Mouse (Mus musculus) megakaryocyte, embryonic 14.5 days (primary cell): ENCODE measurements around the gene Prnd. TPM values are rescaled to one million over a fixed set of nuclear protein-coding genes. Genes with fewer than 3 reads are reported as not detected.
A peak's percentile ranks its signal among the peaks of the same experiment; 100 is the strongest.

Experiments
- H3K27me3 ChIP-seq: replicated peaks from 2 replicates; pipeline ENCODE3; 2012; ENCODE audit warnings: inconsistent platforms
- H3K36me3 ChIP-seq: replicated peaks from 2 replicates; pipeline ENCODE3; 2012; ENCODE audit warnings: low read length, inconsistent platforms, mixed read lengths
- H3K4me1 ChIP-seq: 2 replicates; pipeline ENCODE4 v1.6.1; 2012; ENCODE audit warnings: inconsistent platforms
- H3K4me3 ChIP-seq: replicated peaks from 2 replicates; pipeline ENCODE3; 2012; ENCODE audit warnings: moderate library complexity, mild to moderate bottlenecking, inconsistent platforms
- H3K9me3 ChIP-seq: 2 replicates; pipeline ENCODE4 v1.6.1; 2012; ENCODE audit warnings: inconsistent platforms
- FLI1 ChIP-seq: IDR thresholded peaks from 2 replicates; pipeline ENCODE4 v1.6.1; 2012; ENCODE audit warnings: low read length, inconsistent platforms, mixed read lengths
- GATA1 ChIP-seq: IDR thresholded peaks from 3 replicates; pipeline ENCODE4 v1.6.1; 2012; ENCODE audit warnings: mixed read lengths, low read length, inconsistent platforms, borderline replicate concordance
- polyA plus RNA-seq: library from polyadenylated mRNA; stranded (reverse); fragments of >175 nt; gene quantifications from 2 replicates; pipeline ENCODE4 v1.2.3, GENCODE M21; 2012; ENCODE audit warnings: low replicate concordance; ENCODE audit not compliant: insufficient read depth

The Prnd gene
- polyA plus RNA-seq: not detected in 2 replicates

DNA sequence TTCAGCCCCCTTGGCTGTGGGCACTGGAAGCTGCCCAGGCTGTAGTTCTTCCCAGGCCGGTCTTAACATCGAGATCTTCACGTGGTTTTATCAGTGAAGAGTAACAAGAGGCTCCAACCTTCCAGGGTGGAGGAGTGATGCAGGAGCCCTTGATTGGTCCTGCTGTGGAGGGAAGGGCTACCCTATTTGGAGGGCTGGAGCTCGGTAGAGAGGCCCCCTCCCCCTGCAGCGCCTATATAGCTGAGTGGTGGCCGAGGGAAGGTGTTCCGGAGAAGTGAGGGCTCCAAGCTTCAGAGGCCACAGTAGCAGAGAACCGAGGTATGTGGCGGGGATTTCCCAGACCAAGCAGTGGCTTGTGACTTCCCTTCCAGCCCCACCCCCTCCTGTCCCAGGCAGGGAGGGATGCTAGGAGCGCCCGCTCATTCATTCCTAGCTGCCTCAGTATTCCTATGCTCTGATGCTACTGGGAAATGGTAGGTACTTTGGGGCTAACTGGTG lies at the start of gene Prnd:
Gene Prnd, plus strand, starts transcription at position 264 of the 498 bp plus-strand sequence.
- H3K4me1 ChIP-seq: peaks cover 32% of the 10 kb centered on the region
- TF ChIP-seq GATA1: no peak
- TF ChIP-seq FLI1: no peak
- peak within 1 kb of the TSS; percentile 50 for H3K4me3 ChIP-seq
- no peaks in the 10 kb centered on the region for H3K9me3 ChIP-seq
- H3K36me3 ChIP-seq: no peaks in the 10 kb centered on the region
- peaks cover 79% of the 10 kb centered on the region for H3K27me3 ChIP-seq

DNA sequence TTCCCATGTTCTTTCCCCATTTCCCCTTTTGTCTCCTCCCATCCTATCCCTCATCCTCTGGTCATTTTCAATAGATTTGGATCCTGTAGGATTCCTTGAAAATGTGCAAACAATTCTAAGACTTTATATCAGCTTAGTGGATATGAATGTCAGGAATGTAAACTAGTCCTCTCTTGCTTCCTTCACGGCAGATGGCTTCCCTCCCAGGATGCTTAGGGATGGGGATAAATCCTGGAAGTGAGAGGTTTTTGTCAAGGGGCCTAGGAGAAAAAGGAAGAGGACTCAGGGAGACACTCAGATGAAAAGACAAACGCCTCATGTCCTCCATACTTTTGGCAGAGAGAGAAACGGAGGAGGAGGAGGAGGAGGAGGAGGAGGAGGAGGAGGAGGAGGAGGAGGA lies 48.2 kb upstream of the Prnd start:
- no peaks in the 10 kb centered on the region for H3K27me3 ChIP-seq

DNA sequence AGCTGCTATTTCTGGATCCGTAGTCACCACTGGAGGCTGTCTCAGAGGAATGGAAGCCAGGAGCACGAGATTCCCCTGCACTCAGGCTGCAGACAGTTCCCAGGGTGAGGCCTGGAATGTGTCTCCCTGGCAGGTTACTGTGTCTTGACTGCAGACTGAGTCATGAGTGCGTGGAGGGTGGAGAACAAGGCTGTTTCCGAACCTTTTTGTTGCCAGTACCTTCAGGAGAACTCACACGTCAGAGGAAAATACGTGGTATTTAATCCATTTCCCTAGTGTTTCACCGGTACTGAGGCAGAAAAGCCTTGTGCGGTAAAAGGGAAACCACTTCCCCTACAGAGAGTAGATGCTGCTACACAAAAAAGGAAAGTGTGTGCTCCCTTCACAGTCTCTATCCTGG lies 47.8 kb upstream of the Prnd start:
- TF ChIP-seq GATA1: no peak
- peaks cover 33% of the 10 kb centered on the region for H3K4me1 ChIP-seq
- peak overlapping the region; percentile 76 for H3K4me3 ChIP-seq

More for the DNA sequence above, 48.2 kb upstream of the Prnd start:
- Histone ChIP-seq H3K9me3 (no peaks in the 10 kb centered on the region), H3K4me3 (no peak overlapping the region), H3K4me1 (peaks cover 33% of the 10 kb centered on the region), H3K36me3 (no peaks in the 10 kb centered on the region)
- TF ChIP-seq FLI1: no peak
- TF ChIP-seq GATA1: no peak

DNA sequence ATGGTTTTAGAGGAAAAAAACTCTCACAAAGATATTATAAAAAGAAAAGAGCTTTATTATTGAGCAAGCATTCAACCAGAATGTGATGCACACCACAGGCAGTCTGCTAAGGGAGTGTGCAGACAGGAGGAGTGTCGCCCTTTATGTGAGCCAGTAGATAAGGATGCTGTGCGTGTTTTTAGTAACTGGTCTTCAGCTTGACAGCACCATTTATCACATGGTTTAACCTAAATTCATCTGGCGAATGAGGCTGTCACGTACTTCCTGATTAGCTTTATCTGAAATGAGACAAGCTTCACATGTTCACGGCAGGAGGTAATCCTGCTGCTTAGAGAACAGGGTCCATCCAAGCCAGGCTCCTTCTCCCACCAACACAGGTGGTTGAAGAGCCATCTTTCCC lies 45.6 kb upstream of the Prnd start:
- Histone ChIP-seq H3K9me3 (no peaks in the 10 kb centered on the region), H3K27me3 (no peaks in the 10 kb centered on the region), H3K4me1 (peaks cover 49% of the 10 kb centered on the region), H3K4me3 (peak overlapping the region; percentile 9), H3K36me3 (no peaks in the 10 kb centered on the region)
- TF ChIP-seq FLI1: no peak

More for the DNA sequence above, 47.8 kb upstream of the Prnd start:
- no peaks in the 10 kb centered on the region for H3K9me3 ChIP-seq
- no peaks in the 10 kb centered on the region for H3K36me3 ChIP-seq
- no peaks in the 10 kb centered on the region for H3K27me3 ChIP-seq

DNA sequence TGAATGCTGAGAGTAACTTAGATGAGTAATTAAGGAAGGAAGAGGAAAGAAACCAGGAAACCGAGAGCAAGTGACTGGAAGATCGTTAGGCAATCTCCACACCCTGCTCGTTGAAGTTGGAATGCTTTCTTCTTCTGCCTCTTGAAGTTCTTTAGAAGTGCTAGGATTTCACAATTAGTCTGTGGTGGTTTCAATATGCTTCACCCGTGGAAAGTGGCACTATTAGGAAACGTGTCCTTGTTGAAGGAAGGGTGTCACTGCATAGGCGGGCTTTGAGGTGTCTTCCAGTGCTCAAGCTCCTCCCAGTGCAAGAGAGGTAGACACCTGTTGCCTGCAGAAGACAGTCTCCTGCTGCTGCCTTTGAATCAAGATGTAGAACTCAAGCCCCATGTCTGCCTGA lies 44.9 kb upstream of the Prnd start:
- H3K27me3 ChIP-seq: no peaks in the 10 kb centered on the region
- TF ChIP-seq FLI1 (no peak), GATA1 (no peak)
- no peak overlapping the region for H3K4me3 ChIP-seq
- H3K36me3 ChIP-seq: no peaks in the 10 kb centered on the region
- no peaks in the 10 kb centered on the region for H3K9me3 ChIP-seq
- H3K4me1 ChIP-seq: peaks cover 56% of the 10 kb centered on the region

DNA sequence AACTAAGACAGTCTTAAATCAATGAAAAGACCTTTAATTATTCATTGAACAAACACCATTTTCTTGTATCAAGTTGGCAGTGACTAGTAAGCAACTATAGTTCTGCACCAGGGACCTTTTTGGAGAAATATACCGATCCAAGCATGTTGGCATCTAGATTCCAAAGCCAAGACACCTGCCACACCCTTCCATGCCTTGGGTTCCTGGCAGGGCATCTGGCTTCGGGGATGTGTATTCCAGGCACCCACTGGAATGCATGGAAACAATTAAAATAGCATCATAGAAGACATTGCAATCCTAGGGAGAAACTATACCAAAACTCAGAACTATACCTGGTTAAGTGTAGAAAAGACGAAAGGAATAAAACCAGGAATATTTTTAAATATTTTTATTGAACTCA lies 44.4 kb upstream of the Prnd start:
- Histone ChIP-seq H3K4me1 (peaks cover 61% of the 10 kb centered on the region), H3K9me3 (no peaks in the 10 kb centered on the region), H3K36me3 (no peaks in the 10 kb centered on the region), H3K27me3 (no peaks in the 10 kb centered on the region), H3K4me3 (no peak overlapping the region)
- TF ChIP-seq FLI1: no peak
- no peak for TF ChIP-seq GATA1

DNA sequence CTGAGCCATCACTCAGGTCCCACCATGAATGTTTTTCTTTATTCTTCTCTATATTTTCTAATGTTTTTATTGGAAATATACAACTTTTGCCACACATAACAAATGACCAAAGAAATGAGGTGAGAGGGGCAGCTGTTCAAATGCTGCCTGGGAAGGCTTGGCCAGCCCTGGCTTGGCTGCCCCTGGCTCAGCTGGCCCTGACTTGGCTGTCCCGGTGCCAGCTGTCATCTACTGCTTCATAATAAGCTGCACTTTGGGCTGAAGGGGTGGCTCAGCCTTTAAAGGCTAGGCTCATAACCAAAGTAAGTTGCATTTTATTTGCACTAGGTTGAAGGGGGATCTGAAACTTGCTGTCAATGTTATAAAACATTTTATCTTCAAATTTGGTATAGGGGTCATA lies 43.8 kb upstream of the Prnd start:
- no peaks in the 10 kb centered on the region for H3K36me3 ChIP-seq
- no peak overlapping the region for H3K4me3 ChIP-seq
- H3K9me3 ChIP-seq: no peaks in the 10 kb centered on the region
- H3K27me3 ChIP-seq: no peaks in the 10 kb centered on the region
- H3K4me1 ChIP-seq: peaks cover 65% of the 10 kb centered on the region
- TF ChIP-seq FLI1: no peak
- TF ChIP-seq GATA1: no peak

DNA sequence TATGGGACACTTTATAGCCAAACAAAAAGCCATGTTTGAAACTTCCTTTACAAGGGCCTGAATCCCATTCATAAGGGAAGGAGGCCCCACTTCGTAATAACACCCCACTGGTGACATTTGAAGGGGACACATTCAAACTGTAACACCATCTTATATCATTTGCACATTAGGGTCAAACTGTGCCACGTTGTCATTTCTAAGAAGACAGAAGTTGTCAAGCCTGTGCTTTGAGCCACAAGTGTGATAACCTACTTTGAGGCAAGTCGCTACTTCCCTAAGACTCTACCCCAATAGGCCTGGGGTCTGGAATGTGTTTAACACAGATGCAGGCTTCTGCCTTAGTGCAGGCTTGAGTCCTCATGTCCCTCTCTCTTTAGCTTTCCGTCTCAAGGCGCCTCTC lies 43.4 kb upstream of the Prnd start:
- H3K4me1 ChIP-seq: peaks cover 68% of the 10 kb centered on the region
- H3K27me3 ChIP-seq: no peaks in the 10 kb centered on the region
- H3K4me3 ChIP-seq: no peak overlapping the region
- TF ChIP-seq GATA1: no peak
- no peak for TF ChIP-seq FLI1
- no peaks in the 10 kb centered on the region for H3K9me3 ChIP-seq
- H3K36me3 ChIP-seq: no peaks in the 10 kb centered on the region

DNA sequence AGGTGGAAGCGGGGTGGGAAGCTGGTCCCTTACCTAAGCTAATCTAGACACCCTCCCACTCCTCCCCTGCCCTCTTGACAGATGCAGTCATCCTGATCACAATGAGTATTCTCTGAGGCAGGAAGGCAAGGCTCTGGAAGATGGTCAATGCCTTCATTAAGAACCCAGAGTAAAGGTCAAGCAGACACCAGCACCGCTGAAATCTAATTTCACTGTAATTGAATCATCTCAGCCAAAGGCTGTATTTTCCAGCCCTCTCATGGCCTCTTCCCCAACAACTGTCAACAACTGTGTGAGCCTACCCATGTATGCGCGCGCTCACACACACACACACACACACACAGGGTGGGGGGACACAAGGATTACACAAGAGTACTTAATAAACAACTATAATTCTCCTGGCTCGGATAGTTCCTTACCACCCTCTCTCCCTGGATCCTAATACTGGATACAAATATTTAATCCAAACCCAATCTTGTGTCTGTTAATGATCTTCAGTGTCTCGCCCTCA lies 42.3 kb upstream of the Prnd start:
- H3K27me3 ChIP-seq: no peaks in the 10 kb centered on the region
- TF ChIP-seq GATA1: no peak
- no peak for TF ChIP-seq FLI1
- peaks cover 59% of the 10 kb centered on the region for H3K4me1 ChIP-seq

DNA sequence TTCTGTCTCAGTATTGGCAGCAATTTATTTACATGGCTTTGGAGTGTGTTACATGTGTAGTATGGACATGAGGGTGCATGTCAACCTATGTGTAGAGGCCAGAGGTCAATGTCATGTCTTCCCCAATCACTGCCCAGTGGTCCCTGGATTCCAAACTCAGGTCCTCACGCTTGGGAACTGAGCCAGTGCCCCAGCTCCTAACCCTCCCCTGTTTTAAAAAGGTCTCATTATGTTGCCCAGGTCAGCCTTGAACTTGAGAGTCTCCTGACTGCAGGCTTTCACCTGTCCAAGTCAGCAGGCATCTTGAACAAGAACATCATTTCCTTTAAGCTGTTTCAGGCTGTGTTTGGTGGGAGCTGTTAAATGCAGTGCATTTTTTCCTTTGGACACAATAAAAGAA lies 41.8 kb upstream of the Prnd start:
- no peaks in the 10 kb centered on the region for H3K36me3 ChIP-seq
- no peaks in the 10 kb centered on the region for H3K9me3 ChIP-seq
- H3K4me1 ChIP-seq: peaks cover 55% of the 10 kb centered on the region
- H3K27me3 ChIP-seq: no peaks in the 10 kb centered on the region
- TF ChIP-seq FLI1 (no peak), GATA1 (no peak)
- H3K4me3 ChIP-seq: no peak overlapping the region

More for the DNA sequence above, 42.3 kb upstream of the Prnd start:
- H3K4me3 ChIP-seq: no peak overlapping the region
- no peaks in the 10 kb centered on the region for H3K9me3 ChIP-seq
- H3K36me3 ChIP-seq: no peaks in the 10 kb centered on the region

DNA sequence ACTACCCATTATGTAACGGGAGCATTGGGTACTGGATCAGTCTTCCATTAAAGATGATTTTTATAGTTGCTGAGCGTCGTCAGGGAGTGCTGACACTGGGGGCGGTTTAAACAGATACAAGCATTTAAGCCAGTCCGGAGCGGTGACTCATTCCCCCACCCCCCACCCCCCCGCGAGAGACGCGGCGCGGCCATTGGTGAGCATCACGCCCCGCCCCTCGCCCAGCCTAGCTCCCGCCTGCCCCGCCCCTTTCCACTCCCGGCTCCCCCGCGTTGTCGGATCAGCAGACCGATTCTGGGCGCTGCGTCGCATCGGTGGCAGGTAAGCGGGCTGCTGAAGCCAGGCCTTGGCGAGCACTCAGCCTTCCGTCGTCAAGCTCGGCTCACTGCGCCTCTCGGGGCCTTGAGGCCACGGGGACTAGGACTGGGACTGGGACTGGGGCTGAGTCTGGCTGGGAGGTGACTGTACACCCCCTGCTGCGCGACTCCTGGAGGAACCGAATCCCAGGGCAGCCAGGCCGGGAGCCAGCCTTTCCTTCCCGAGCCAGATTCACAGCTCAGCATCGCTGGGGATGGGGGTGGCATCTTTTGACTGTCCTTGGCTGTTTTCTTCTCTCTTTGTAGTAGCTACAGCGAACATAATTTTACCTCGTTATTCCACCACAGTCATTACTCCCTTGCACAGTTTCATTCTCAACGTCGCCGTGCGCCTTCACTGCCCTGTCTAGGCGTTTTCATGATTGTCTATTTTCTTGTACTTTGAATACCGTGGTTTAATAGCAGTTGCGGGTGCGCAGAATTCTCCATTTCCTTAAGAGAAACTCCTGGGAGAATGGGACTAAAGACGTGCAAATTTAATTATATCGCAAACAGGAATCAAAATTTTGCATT lies 40.7 kb upstream of the Prnd start, which contains the start of the genes Prnp and Prn:
Gene Prnp, plus strand, starts transcription at position 246 of the 890 bp plus-strand sequence.
Gene Prn, plus strand, starts transcription at position 275 of the 890 bp plus-strand sequence.
- Histone ChIP-seq H3K27me3 (no peaks in the 10 kb centered on the region), H3K9me3 (no peaks in the 10 kb centered on the region), H3K36me3 (no peaks in the 10 kb centered on the region), H3K4me3 (peak within 1 kb of the TSS; percentile 98), H3K4me1 (peaks cover 45% of the 10 kb centered on the region)
- TF ChIP-seq FLI1 (no peak), GATA1 (no peak)
